Mouse (Mus musculus) left cerebral cortex, postnatal 25 days (tissue): Measurements from ENCODE around the gene Dnm1l. TPM values are rescaled to one million over a fixed set of nuclear protein-coding genes. Genes with fewer than 3 reads are reported as not detected.
"Not testable (repeated sequence)": the region's sequence is repeated elsewhere in the genome, so short reads cannot be mapped to it uniquely, and the experiment has no call there.

Experiments used
- DNase-seq, 2 experiments: peaks; one replicate each; pipeline ENCODE4 v3.0.0; 2022; ENCODE audit warnings: low spot score in 2 of 2, mixed read lengths in 1 of 2
- intact Hi-C: fragments of 180-260 bp; cut with DNase I; formaldehyde crosslinking; loops from one replicate; pipeline ENCODE4 v1.15.1; 2025
- total RNA-seq, 2 experiments: library from RNA; stranded (reverse); gene quantifications; 2 replicates each; pipeline ENCODE4 v1.2.3; 2021

Gene Dnm1l
- 100 to 1,000 TPM; 216 to 217 TPM for total RNA-seq

DNA sequence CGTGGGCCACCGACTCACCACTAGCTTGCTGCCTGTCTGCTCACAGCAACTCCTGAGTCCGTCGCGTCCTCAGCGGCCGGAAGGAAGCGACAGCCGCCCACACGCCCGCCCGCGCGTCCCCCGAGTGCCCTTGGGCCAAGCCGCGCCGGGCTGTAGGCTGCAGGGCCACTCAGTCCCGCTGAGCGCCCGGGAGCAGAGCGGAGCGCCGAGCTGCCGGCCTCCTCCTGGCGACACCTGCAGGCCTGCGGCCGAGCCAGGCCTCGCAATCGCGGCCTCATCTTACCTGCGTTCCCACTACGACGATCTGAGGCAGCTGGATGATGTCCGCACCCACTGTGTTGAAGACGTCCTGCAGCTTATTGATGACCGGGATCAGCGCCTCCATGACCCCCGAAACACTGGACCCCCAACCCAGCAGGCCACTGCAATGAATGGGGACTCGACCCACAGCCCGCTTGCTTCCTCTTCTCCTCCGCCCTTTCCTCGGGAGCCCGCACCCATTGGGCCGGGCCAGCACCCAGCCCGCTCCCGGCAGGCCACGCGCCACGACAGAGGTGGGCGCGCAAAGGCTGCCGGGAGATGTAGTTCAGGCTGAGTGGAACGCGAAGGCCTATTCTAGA lies at the start of gene Dnm1l:
Dnm1l (minus strand) TSS at position 479 of the 620 bp plus-strand sequence.
- DNase-seq = peak; percentile 94 to 95
- intact Hi-C loops = loop anchor here (5.0 to 10.0 kb wide), 3 partner anchors 56 to 516 kb away; partner anchors contain the start of genes Top3b, Vpreb1 and Yars2

- DNase-seq, intact Hi-C loops: not testable (repeated sequence)
Observed at GRCm38 (mm10) chr16:16367217-16367616, 8.5 kb upstream of the Dnm1l start.

DNA sequence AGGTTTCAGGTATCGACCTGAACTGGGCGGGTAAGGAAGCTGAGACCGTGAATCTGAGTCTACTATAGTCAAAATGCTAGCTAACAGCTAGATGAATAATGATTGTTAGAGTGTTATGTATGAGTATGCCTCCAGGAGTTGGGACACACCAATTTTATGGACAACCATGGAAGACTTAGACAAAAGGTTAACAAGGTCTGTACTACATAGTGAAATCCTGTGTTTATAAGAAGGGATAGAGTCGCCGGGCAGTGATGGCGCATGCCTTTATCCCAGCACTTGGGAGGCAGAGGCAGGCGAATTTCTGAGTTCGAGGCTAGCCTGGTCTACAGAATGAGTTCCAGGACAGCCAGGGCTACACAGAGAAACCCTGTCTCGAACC lies 333 bp upstream of the Dnm1l start:
- intact Hi-C loops = loop anchor here (5.0 to 10.0 kb wide), 3 partner anchors 57 to 516 kb away; partner anchors contain the start of genes Top3b, Vpreb1 and Yars2

DNA sequence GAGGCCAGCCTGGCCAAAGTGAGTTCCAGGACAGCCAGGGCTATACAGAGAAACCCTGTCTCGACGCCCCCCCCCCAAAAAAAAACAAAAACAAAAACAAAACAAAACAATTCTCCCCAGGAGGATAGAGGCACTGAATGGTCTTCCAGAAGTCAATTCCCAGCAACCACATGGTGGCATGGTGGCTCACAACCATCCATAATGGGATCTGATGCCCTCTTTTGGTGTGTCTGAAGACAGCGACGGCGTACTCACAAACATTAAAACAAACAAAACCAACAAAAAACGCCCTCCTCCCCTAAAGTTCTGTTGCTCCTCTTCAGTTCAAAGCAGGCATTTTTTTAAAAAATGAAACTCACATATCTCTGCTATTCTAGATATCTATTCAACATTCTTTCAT lies 851 bp downstream of the Dnm1l start:
- DNase-seq = peak in 1 of 2 experiments; percentile 11
- intact Hi-C loops = loop anchor here (5.0 to 10.0 kb wide), 3 partner anchors 56 to 517 kb away; partner anchors contain the start of genes Top3b, Vpreb1 and Yars2

More for the DNA sequence above, 333 bp upstream of the Dnm1l start:
- DNase-seq = not testable (repeated sequence)

GRCm38 (mm10) chr16:16346420-16346819 lies 12.3 kb downstream of the Dnm1l start:
- DNase-seq = no peak
- intact Hi-C loops = no loop called here

- intact Hi-C loops = no loop called here
- no peak for DNase-seq
Observed at GRCm38 (mm10) chr16:16325775-16326336, 32.9 kb downstream of the Dnm1l start.

- no peak for DNase-seq
- intact Hi-C loops = no loop called here
Observed at GRCm38 (mm10) chr16:16311319-16311718, 47.4 kb downstream of the Dnm1l start.

- intact Hi-C loops = loop anchor here (2.0 to 10.0 kb wide), 6 partner anchors 53 to 669 kb away; partner anchors contain the start of genes Dnm1l, Mzt2, Pkp2 and Top3b
Observed at GRCm38 (mm10) chr16:16303888-16304287, 54.9 kb downstream of the Dnm1l start.

GRCm38 (mm10) chr16:16303138-16303827 lies 55.5 kb downstream of the Dnm1l start:
- peak; percentile 39 to 48 for DNase-seq
- intact Hi-C loops = loop anchor here (2.0 to 10.0 kb wide), 6 partner anchors 54 to 668 kb away; partner anchors contain the start of genes Dnm1l, Mzt2, Pkp2 and Top3b

More at GRCm38 (mm10) chr16:16303888-16304287, 54.9 kb downstream of the Dnm1l start:
- DNase-seq = no peak

DNA sequence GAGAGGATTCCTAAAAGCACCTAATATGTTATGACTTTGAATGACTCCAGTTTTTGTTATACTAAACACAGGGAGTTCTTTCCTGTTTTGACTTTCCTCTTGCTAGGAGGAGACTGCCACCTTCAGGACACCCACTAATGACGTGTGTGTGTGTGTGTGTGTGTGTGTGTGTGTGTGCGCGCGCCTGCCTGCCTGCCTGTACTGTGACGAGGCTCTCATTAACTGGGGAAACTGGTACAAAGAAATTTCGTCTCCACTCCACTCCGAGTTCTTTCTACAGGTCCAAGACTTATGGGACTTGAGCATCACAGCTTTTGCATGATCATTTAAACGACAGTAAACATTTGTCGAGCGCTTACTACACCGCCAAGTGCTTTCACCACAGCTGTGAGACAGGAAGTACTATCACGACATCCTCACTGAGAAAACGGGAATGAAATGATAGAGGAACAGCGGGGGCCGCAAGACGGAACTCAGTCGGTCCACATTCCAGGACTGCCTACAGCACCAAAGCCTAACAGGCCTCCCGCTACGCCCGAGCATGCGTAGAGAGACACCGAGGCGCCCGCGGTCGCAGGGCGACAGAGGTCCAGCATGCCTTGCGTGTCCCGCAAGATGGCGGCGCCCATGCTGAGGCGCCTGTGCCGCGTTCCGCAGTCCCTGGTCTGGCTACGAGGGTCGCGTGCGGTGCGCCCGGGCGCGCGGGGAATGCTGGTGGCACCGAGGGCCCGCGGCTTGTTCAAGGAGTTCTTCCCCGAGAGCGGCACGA lies 56.2 kb downstream of the Dnm1l start, which contains the start of gene Yars2:
Yars2 (plus strand) TSS at position 597 of the 769 bp plus-strand sequence.
- intact Hi-C loops = loop anchor here (1.0 to 10.0 kb wide), 7 partner anchors 55 to 668 kb away; partner anchors contain the start of genes Dnm1l, Mzt2, Pkp2 and Top3b
- DNase-seq = peak; percentile 95 to 98

- intact Hi-C loops = no loop called here
- no peak for DNase-seq
Observed at GRCm38 (mm10) chr16:16273752-16274151, 85.0 kb downstream of the Dnm1l start.

GRCm38 (mm10) chr16:16272978-16273377 lies 85.8 kb downstream of the Dnm1l start:
- intact Hi-C loops = no loop called here
- DNase-seq = no peak

- intact Hi-C loops = no loop called here
- no peak for DNase-seq
Observed at GRCm38 (mm10) chr16:16262436-16262835, 96.3 kb downstream of the Dnm1l start.

Other genes with a start within 250 kb of the Dnm1l start
- gene Pkp2, start 145.6 kb downstream of the Dnm1l start, total RNA-seq = 1 to 10 TPM; 5.7 to 6.3 TPM
- gene Yars2, start 56.0 kb downstream of the Dnm1l start, total RNA-seq = 10 to 100 TPM; 21.8 to 24.8 TPM
- gene Fgd4, start 241.6 kb upstream of the Dnm1l start, total RNA-seq = 10 to 100 TPM; 34.4 to 38.2 TPM